Mouse (Mus musculus) neural tube, embryonic 11.5 days (tissue): ENCODE measurements around the gene Ntn1. TPM values are rescaled to one million over a fixed set of nuclear protein-coding genes. Genes with fewer than 3 reads are reported as not detected.
A peak's percentile ranks its signal among the peaks of the same experiment; 100 is the strongest.

Experiments used
- ATAC-seq: fragments of 200-750 bp; cut with Nextera tagmentation; 2 replicates; pipeline ENCODE4 v1.8.0; 2017; ENCODE audit warnings: moderate number of reproducible peaks, mild to moderate bottlenecking, moderate TSS enrichment, moderate library complexity; ENCODE audit not compliant: insufficient read depth, low FRiP score, low TSS enrichment
- DNase-seq: peaks from one replicate; pipeline ENCODE4 v3.0.0-alpha.2; 2015; ENCODE audit warnings: low spot score
- H3K27ac ChIP-seq: fragments of 300-500 bp; sonication (generic); 2 replicates; pipeline ENCODE4 v1.5.1; 2014; ENCODE audit warnings: low read depth, mild to moderate bottlenecking, low read length
- H3K27me3 ChIP-seq: fragments of 300-500 bp; sonication (generic); 2 replicates; pipeline ENCODE4 v1.6.1; 2014; ENCODE audit warnings: mild to moderate bottlenecking, low read length, mixed read lengths; ENCODE audit not compliant: control insufficient read depth, insufficient read depth
- H3K36me3 ChIP-seq: fragments of 300-500 bp; sonication (generic); 2 replicates; pipeline ENCODE4 v1.6.1; 2014; ENCODE audit warnings: mild to moderate bottlenecking, low read length, moderate library complexity, mixed read lengths; ENCODE audit not compliant: control insufficient read depth, insufficient read depth
- H3K4me1 ChIP-seq: fragments of 300-500 bp; sonication (generic); 2 replicates; pipeline ENCODE4 v1.6.1; 2014; ENCODE audit warnings: low read length, mixed read lengths; ENCODE audit not compliant: control insufficient read depth, insufficient read depth
- H3K4me2 ChIP-seq: fragments of 300-500 bp; sonication (generic); 2 replicates; pipeline ENCODE4 v1.6.1; 2014; ENCODE audit warnings: low read depth, mild to moderate bottlenecking, moderate library complexity
- H3K4me3 ChIP-seq: fragments of 300-500 bp; sonication (generic); 2 replicates; pipeline ENCODE4 v1.5.1; 2014; ENCODE audit warnings: low read depth, low read length
- H3K9ac ChIP-seq: fragments of 300-500 bp; sonication (generic); 2 replicates; pipeline ENCODE4 v1.6.1; 2014; ENCODE audit warnings: mild to moderate bottlenecking, low read length
- H3K9me3 ChIP-seq: fragments of 300-500 bp; sonication (generic); 2 replicates; pipeline ENCODE4 v1.6.1; 2016; ENCODE audit warnings: low read length; ENCODE audit not compliant: control insufficient read depth
- WGBS: fragments of 180-500 bp; shearing (Covaris S2); extraction: QIAGEN DNeasy Blood & Tissue Kit; methylation state at CpG from one replicate; pipeline ENCODE4 v1.1.7; 2014; 5-methylcytosine and 5-hydroxymethylcytosine counted together
- polyA plus RNA-seq: library from polyadenylated mRNA; unstranded; fragments of >200 nt; fragmentation: Nextera tagmentation; extraction: Ambion mirVana; gene quantifications from 2 replicates; pipeline ENCODE4 v1.2.1, GENCODE M21; 2014

Ntn1 gene
- polyA plus RNA-seq, 1 experiment from 2014 or later = 10.0 TPM

DNA sequence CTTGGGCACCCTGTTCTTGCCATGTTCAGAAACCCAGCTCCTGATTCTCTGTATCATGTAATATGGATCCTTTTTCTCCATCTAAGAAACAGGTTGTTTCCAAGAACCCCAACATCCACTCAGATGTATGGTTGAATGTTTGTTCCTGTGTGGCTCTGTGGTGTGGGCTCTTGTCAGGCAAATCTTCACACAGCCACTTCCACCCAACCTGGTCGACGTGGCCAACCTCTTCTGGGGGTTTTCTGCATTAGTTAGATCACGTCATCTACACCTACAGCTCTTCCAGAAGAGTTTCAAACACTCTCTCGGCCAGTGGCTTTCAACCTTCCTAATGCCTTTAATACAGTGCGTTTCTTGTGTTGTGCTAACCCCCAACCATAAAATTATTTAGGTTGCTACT lies 35.8 kb upstream of the Ntn1 start:
- 82% methylated on average over 5 of the region's 5 CpGs for WGBS
- Histone ChIP-seq H3K27ac (no peak overlapping the region), H3K4me1 (peaks cover 5% of the 10 kb centered on the region; the same call in 1 of the 2 replicates), H3K27me3 (0 out of 2 replicates have a peak, but pooled peaks cover 4% of the 10 kb centered on the region), H3K9me3 (no peaks in the 10 kb centered on the region), H3K4me2 (no peak overlapping the region), H3K36me3 (no peaks in the 10 kb centered on the region), H3K9ac (no peak overlapping the region), H3K4me3 (no peak overlapping the region)
- ATAC-seq = no peak
- no peak for DNase-seq

DNA sequence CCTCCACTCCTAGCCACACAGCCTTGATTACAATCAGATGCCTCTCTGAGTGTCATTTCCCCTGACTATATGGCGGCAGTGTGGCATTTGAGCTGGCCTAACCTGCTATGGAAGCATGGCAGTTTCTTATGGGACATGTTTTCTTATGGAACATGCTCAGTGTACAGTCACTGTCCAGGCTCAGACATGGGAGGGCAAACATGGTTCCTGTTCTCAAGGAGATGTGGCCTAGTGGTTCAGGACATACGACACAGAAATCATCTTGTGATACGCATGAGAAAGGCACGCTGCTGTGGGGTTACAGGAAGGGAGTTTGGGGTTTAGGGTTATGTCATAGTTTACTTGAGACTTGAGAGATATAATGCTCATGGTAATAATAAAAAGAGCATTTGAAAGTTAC lies 35.0 kb upstream of the Ntn1 start:
- H3K27me3 ChIP-seq = 0 out of 2 replicates have a peak, but pooled peaks cover 4% of the 10 kb centered on the region
- no peak overlapping the region for H3K27ac ChIP-seq
- ATAC-seq (no peak), DNase-seq (no peak)
- no peaks in the 10 kb centered on the region for H3K9me3 ChIP-seq
- H3K36me3 ChIP-seq = no peaks in the 10 kb centered on the region
- no peak overlapping the region for H3K4me3 ChIP-seq
- WGBS = 93% methylated on average over 4 of the region's 4 CpGs
- H3K4me2 ChIP-seq = no peak overlapping the region
- no peak overlapping the region for H3K9ac ChIP-seq
- H3K4me1 ChIP-seq = peaks cover 5% of the 10 kb centered on the region; the same call in 1 of the 2 replicates

DNA sequence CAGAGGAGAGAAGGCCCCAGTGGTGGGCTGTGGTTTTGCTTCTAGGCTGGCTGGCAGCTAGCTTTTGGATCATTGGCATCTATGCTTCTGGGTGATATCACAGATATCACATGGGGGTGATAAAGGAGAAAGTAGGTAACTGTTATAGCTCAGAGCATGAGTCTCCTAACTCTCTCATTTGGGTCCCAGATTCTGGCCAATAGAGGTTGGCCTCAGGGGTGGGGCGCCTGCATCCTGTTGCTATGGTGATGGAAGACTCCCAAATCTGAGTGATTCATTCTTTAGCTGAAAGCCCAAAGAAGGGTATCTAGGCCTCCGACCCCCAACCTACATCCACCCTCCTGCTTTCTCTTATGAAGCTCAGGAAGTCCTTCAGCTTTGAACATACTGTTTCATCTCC lies 34.1 kb upstream of the Ntn1 start:
- DNase-seq = no peak
- H3K9ac ChIP-seq = no peak overlapping the region
- H3K9me3 ChIP-seq = no peaks in the 10 kb centered on the region
- WGBS = 84% methylated on average over 2 of the region's 2 CpGs
- no peak overlapping the region for H3K4me2 ChIP-seq
- no peaks in the 10 kb centered on the region for H3K36me3 ChIP-seq
- H3K4me1 ChIP-seq = peaks cover 5% of the 10 kb centered on the region; the same call in 1 of the 2 replicates
- no peak overlapping the region for H3K27ac ChIP-seq
- ATAC-seq = no peak
- 0 out of 2 replicates have a peak, but pooled peaks cover 4% of the 10 kb centered on the region for H3K27me3 ChIP-seq
- H3K4me3 ChIP-seq = no peak overlapping the region

DNA sequence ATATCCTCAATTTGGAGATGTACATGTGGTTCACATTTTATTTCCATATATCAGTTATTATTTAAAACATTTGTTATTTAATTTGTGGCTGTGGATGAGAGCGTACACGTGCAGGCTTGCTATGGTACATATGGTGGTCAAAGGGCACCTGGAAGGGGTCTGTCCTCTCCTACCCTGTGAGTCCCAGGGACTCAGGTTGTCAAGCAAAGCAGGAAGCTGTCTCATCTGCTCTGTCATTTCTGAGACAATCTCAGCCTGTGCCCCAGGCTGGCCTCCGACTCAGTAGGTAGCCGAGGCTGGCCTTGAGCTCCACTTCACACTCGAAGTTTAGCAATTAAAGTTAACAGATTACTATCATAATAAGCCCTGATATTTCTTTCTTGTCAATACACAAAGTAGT lies 32.9 kb upstream of the Ntn1 start:
- WGBS = 90% methylated on average over 5 of the region's 5 CpGs
- no peak overlapping the region for H3K9ac ChIP-seq
- ATAC-seq = no peak

DNA sequence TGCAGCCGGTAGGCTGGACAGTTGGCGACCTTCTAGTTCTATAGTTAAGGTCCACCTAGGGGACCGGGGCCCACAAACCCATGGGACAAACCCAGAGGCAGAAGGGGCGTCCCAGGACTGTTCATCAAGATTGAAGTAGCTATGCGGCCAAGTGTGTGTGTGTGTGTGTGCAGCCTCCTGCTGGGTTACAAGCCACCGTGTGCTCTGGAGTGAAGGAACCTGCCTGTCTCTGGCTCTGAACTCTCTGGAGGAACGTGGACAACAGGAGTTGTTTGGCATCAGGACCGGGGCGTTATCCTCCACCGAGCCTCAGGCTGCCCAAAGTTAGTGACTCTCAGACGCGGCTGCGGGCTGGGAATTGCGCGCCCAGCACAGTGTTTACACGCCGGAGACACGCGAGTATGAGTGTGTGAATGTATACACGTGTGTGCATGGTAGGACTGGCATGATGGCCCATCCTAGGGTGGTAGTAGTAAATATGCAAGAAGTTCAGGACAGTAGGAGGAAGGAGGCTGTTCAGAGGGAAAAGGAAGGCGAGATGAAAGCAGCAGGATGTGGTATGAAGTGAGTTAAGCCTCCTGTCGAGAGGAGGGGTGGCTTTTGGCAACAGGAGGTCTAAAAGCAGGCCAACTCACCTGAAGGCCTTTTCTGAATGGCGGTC lies 31.9 kb upstream of the Ntn1 start:
- 32% methylated on average over 23 of the region's 23 CpGs for WGBS
- Histone ChIP-seq H3K9ac (peak overlapping the region; percentile 30; the same call in 1 of the 2 replicates), H3K27me3 (0 out of 2 replicates have a peak, but pooled peaks cover 4% of the 10 kb centered on the region), H3K27ac (no peak overlapping the region), H3K4me3 (peak overlapping the region; percentile 32), H3K4me2 (peak overlapping the region; percentile 54), H3K4me1 (peaks cover 5% of the 10 kb centered on the region; the same call in 1 of the 2 replicates), H3K9me3 (no peaks in the 10 kb centered on the region), H3K36me3 (no peaks in the 10 kb centered on the region)
- DNase-seq (no peak), ATAC-seq (no peak; the same call in 1 of the 2 replicates)

More for the DNA sequence above, 32.9 kb upstream of the Ntn1 start:
- Histone ChIP-seq H3K27me3 (0 out of 2 replicates have a peak, but pooled peaks cover 4% of the 10 kb centered on the region), H3K36me3 (no peaks in the 10 kb centered on the region), H3K27ac (no peak overlapping the region), H3K4me2 (no peak overlapping the region), H3K9me3 (no peaks in the 10 kb centered on the region), H3K4me1 (peaks cover 5% of the 10 kb centered on the region; the same call in 1 of the 2 replicates), H3K4me3 (no peak overlapping the region)
- DNase-seq = no peak

DNA sequence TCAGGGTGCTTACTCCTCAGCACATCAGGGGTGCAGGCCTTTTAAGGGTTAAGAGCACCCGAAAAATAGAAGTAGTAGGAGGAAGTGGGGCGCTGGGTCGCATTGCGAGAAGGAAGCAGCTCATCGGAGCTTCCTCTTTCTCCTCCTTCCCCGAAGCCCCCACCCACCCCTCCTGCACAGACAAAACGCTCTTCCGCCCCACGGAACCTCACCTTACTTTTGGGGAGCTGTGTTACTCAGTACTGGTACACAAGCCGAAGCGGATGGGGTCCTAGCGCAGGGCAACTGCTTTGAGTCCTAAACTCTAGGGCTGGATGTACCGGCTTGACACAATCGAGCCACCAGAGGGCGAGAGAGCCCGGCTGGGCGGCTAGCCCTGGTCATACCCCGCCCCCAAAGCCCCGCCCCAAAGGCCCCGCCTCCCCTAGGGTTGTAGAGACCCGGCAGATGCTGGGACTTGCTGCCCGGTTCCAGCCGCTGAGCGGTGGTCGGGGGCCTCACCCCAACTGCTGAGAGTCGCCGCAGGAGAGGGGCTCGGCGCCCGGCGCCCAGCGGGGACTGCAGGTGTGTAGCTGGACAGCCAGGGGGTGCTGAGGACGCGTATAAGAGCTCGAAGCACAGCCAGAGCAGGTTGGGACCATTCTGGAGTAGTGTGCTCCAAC lies 31.2 kb upstream of the Ntn1 start, which contains the start of gene Pik3r5:
TSS of gene Pik3r5 (plus strand) at position 423 of the 662 bp plus-strand sequence.
- H3K4me2 ChIP-seq = peak within 1 kb of the TSS; percentile 54
- H3K9me3 ChIP-seq = no peaks in the 10 kb centered on the region
- no peaks in the 10 kb centered on the region for H3K36me3 ChIP-seq
- 0 out of 2 replicates have a peak, but pooled peaks cover 4% of the 10 kb centered on the region for H3K27me3 ChIP-seq
- peak within 1 kb of the TSS; percentile 32 for H3K4me3 ChIP-seq
- ATAC-seq = peak; percentile 83
- peak; percentile 88 for DNase-seq
- H3K4me1 ChIP-seq = peaks cover 5% of the 10 kb centered on the region; the same call in 1 of the 2 replicates
- H3K27ac ChIP-seq = no peak within 1 kb of the TSS
- WGBS = 10% methylated on average over 35 of the region's 35 CpGs
- peak within 1 kb of the TSS; percentile 30; the same call in 1 of the 2 replicates for H3K9ac ChIP-seq

DNA sequence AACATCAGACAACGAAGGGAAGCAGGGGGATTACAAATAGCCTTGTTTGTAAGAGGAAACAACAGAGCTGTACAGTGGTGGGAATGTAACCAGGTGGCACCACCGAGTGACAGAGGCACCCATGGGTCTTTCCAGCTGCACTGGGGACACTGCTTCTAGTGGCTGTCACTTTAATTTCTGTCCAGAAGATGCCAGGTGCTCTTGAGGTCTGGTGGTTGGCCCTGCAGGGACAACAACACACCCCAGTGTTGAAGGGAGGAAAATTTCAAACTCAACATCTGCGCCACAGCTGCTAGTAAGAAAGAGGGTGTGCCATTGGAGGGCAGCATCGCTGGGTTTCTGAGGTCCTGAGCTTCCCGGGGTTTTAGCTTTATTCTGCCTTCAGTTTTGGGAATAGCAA lies 30.0 kb upstream of the Ntn1 start:
- Histone ChIP-seq H3K9ac (no peak overlapping the region), H3K36me3 (no peaks in the 10 kb centered on the region), H3K4me1 (peaks cover 10% of the 10 kb centered on the region; the same call in 1 of the 2 replicates), H3K27me3 (0 out of 2 replicates have a peak, but pooled peaks cover 4% of the 10 kb centered on the region), H3K4me3 (no peak overlapping the region), H3K27ac (no peak overlapping the region), H3K4me2 (no peak overlapping the region), H3K9me3 (no peaks in the 10 kb centered on the region)
- ATAC-seq (no peak), DNase-seq (no peak)
- 61% methylated on average over 5 of the region's 5 CpGs for WGBS

DNA sequence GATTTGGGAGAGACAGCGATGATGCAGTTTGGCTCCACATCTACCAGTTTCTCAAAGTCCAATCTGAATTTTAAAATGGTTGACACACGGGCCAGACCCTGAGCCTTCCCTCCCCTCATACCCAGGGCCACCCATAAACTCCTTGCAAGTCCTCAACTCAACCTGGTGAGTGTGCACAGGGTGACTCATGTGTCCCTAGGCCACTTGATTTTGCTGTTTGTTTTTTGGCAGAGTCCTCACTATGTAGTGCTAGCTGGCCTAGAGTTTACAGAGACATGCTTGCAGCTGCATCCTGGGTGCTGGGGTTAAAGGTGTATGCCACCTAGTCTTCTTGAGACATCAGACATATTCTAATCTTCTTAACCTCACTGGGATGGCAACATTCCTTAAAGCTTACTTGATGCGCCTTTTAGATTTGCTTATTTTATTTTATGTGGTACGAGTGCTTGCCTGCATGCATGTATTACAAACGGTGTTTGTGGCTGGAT lies 26.5 kb upstream of the Ntn1 start:
- H3K4me2 ChIP-seq = no peak overlapping the region
- peaks cover 5% of the 10 kb centered on the region; the same call in 1 of the 2 replicates for H3K4me1 ChIP-seq
- H3K27me3 ChIP-seq = no peaks in the 10 kb centered on the region
- DNase-seq (no peak), ATAC-seq (no peak)
- no peak overlapping the region for H3K4me3 ChIP-seq
- H3K9me3 ChIP-seq = no peaks in the 10 kb centered on the region
- H3K27ac ChIP-seq = no peak overlapping the region
- H3K36me3 ChIP-seq = no peaks in the 10 kb centered on the region
- H3K9ac ChIP-seq = no peak overlapping the region
- WGBS = 81% methylated on average over 5 of the region's 5 CpGs
